Mouse (Mus musculus) limb, embryonic 11.5 days (tissue): Measurements from ENCODE around the gene Zhx3. TPM values are rescaled to one million over a fixed set of nuclear protein-coding genes. Genes with fewer than 3 reads are reported as not detected.

ENCODE experiments used
- ATAC-seq: fragments of 200-750 bp; cut with Nextera tagmentation; 2 replicates; pipeline ENCODE4 v1.8.0; 2017; ENCODE audit warnings: low read depth; ENCODE audit not compliant: insufficient number of reproducible peaks, low FRiP score, low TSS enrichment
- DNase-seq: peaks from one replicate; pipeline ENCODE4 v3.0.0-alpha.2; 2015; ENCODE audit warnings: low spot score
- H3K27ac ChIP-seq: fragments of 300-500 bp; sonication (generic); replicated peaks from 2 replicates; pipeline ENCODE4 v1.5.1; 2014; ENCODE audit warnings: low read depth, mild to moderate bottlenecking, low read length
- H3K27me3 ChIP-seq: fragments of 300-500 bp; sonication (generic); 2 replicates; pipeline ENCODE4 v1.6.1; 2014; ENCODE audit warnings: mild to moderate bottlenecking, low read length, mixed read lengths; ENCODE audit not compliant: control insufficient read depth, insufficient read depth
- H3K36me3 ChIP-seq: fragments of 300-500 bp; sonication (generic); 2 replicates; pipeline ENCODE4 v1.6.1; 2014; ENCODE audit warnings: mild to moderate bottlenecking, low read length, moderate library complexity, mixed read lengths; ENCODE audit not compliant: control insufficient read depth, insufficient read depth
- H3K4me1 ChIP-seq: fragments of 300-500 bp; sonication (generic); 2 replicates; pipeline ENCODE4 v1.6.1; 2014; ENCODE audit warnings: low read length, mixed read lengths; ENCODE audit not compliant: control insufficient read depth, insufficient read depth
- H3K4me2 ChIP-seq: fragments of 300-500 bp; sonication (generic); 2 replicates; pipeline ENCODE4 v1.6.1; 2014; ENCODE audit warnings: low read depth, mild to moderate bottlenecking, moderate library complexity; ENCODE audit not compliant: severe bottlenecking
- H3K4me3 ChIP-seq: fragments of 300-500 bp; sonication (generic); 2 replicates; pipeline ENCODE4 v1.5.1; 2014; ENCODE audit warnings: low read depth, low read length
- H3K9ac ChIP-seq: fragments of 300-500 bp; sonication (generic); 2 replicates; pipeline ENCODE4 v1.6.1; 2014; ENCODE audit warnings: mild to moderate bottlenecking, low read length
- H3K9me3 ChIP-seq: fragments of 300-500 bp; sonication (generic); 2 replicates; pipeline ENCODE4 v1.6.1; 2016; ENCODE audit warnings: low read length; ENCODE audit not compliant: control insufficient read depth
- WGBS: fragments of 180-500 bp; shearing (Covaris S2); extraction: QIAGEN DNeasy Blood & Tissue Kit; methylation state at CpG from one replicate; pipeline ENCODE4 v1.1.7; 2014; 5-methylcytosine and 5-hydroxymethylcytosine counted together
- polyA plus RNA-seq: library from polyadenylated mRNA; unstranded; fragments of >200 nt; fragmentation: Nextera tagmentation; extraction: Ambion mirVana; gene quantifications from 2 replicates; pipeline ENCODE4 v1.2.1, GENCODE M21; 2014

The Zhx3 gene
- polyA plus RNA-seq, 1 experiment from 2014 or later = 8.2 TPM

GRCm38 (mm10) chr2:160770409-160770808 lies 102.4 kb downstream of the Zhx3 start:
- Histone ChIP-seq H3K9me3 (no peaks in the 10 kb centered on the region), H3K4me2 (no peak overlapping the region), H3K9ac (no peak overlapping the region), H3K4me1 (no peaks in the 10 kb centered on the region), H3K4me3 (no peak overlapping the region), H3K36me3 (no peaks in the 10 kb centered on the region), H3K27ac (no peak overlapping the region), H3K27me3 (no peaks in the 10 kb centered on the region)
- ATAC-seq (no peak), DNase-seq (no peak)

DNA sequence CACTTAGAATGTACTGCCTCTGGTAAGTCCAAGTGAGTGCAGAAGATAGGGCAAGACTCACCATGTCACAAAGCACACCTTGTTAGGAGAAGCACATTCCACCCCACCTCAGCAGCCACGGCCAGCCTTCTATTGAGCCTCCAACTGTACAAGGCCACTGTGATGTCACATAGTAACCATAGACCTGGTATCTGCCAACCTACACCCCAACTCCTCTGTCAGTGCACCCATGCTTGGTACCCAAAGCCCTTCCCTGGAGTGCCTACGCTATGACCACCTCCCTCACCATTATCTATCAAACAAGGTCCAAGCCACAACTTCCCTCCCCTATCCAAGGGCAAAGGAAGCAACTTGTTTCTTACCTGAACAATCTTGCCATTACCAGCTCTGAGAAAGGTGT lies 103.8 kb downstream of the Zhx3 start:
- no peak for ATAC-seq
- no peaks in the 10 kb centered on the region for H3K4me1 ChIP-seq
- no peak overlapping the region for H3K9ac ChIP-seq
- no peak for DNase-seq
- H3K9me3 ChIP-seq = no peaks in the 10 kb centered on the region
- no peaks in the 10 kb centered on the region for H3K27me3 ChIP-seq
- H3K27ac ChIP-seq = no peak overlapping the region
- WGBS = 93% methylated on average over 2 of the region's 2 CpGs
- H3K4me2 ChIP-seq = no peak overlapping the region
- no peak overlapping the region for H3K4me3 ChIP-seq
- H3K36me3 ChIP-seq = no peaks in the 10 kb centered on the region

DNA sequence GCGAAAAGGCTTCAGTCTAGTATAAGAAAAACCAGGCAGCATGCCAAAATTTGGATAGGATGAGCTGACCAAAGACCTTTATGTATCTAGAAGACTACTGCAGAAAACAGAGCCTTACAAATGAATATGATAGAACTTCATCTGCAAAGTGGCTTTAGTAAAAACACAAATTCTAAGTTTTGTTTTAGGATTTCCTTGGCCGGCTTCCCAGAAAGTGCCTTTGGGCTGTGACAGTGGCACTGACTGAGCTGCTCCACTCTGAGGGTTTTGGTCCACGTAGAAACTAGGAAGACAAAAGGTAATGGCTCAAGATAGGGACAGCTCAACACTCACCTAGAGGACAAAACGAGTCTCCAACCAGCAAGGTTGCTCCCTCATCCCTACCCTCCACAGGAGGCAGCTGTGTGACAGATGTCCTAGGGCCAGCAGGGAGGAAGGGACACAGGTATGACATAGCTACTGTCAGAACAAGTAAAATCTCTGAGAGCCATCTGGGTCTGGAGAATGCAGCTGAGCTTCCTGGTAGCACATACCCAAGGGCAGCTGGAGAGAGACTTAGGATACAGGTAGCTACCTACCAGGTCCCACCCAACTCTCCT lies 104.6 kb downstream of the Zhx3 start:
- Histone ChIP-seq H3K4me3 (no peak overlapping the region), H3K9ac (no peak overlapping the region), H3K27me3 (no peaks in the 10 kb centered on the region), H3K27ac (no peak overlapping the region), H3K9me3 (no peaks in the 10 kb centered on the region), H3K4me2 (no peak overlapping the region), H3K4me1 (no peaks in the 10 kb centered on the region), H3K36me3 (no peaks in the 10 kb centered on the region)
- 80% methylated on average over 4 of the region's 4 CpGs for WGBS
- DNase-seq (no peak), ATAC-seq (no peak)

GRCm38 (mm10) chr2:160767201-160767600 lies 105.6 kb downstream of the Zhx3 start:
- Histone ChIP-seq H3K27ac (no peak overlapping the region), H3K9ac (no peak overlapping the region), H3K4me3 (no peak overlapping the region), H3K9me3 (no peaks in the 10 kb centered on the region), H3K36me3 (no peaks in the 10 kb centered on the region), H3K4me2 (no peak overlapping the region), H3K4me1 (no peaks in the 10 kb centered on the region), H3K27me3 (no peaks in the 10 kb centered on the region)
- no peak for ATAC-seq
- 91% methylated on average over 2 of the region's 2 CpGs for WGBS
- DNase-seq = no peak

DNA sequence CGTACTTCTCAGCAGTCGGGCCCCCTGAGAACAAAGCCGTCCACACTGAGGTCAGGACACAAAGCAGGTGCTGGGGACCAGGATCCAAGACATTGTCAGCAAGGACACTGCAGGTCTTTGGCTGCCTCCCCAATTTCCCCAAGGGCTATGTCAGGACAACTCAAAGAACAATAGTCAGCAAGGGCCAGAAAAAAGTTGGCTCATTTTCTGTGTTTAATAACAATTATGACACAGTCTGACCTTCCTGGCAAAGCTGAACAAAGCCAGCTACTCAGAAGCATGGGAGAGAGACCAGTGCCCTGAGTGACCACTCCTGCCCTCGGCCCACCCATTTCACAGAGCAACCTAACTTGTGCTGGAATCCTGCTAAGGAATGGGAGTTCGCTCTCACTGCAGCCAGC lies 106.4 kb downstream of the Zhx3 start:
- 87% methylated on average over 5 of the region's 5 CpGs for WGBS

DNA sequence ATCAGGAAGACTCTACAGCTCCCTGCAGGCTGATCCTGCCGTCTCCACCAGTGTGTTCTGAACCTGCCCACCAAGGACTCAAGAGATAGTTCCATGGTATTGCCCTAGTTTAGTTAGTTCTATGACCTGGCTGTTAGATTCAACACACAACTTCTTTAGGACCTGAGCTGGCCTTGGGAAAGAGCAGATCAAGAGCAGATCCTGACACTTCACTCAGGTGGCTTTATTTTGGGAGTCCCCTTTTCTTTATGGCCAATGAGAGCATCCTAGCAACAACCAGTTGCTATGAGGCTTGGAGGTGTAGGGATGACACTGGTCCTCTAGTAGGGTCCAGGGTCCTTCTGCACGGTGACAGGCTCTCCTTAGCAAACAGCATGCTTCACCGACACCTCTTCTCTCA lies 107.7 kb downstream of the Zhx3 start:
- Histone ChIP-seq H3K4me1 (no peaks in the 10 kb centered on the region), H3K9ac (no peak overlapping the region), H3K4me2 (no peak overlapping the region), H3K27ac (no peak overlapping the region), H3K36me3 (peaks cover 8% of the 10 kb centered on the region; the same call in 1 of the 2 replicates), H3K9me3 (no peaks in the 10 kb centered on the region), H3K4me3 (no peak overlapping the region), H3K27me3 (no peaks in the 10 kb centered on the region)
- DNase-seq (no peak), ATAC-seq (no peak)
- 86% methylated on average over 3 of the region's 3 CpGs for WGBS

More for the DNA sequence above, 106.4 kb downstream of the Zhx3 start:
- no peaks in the 10 kb centered on the region for H3K4me1 ChIP-seq
- H3K27ac ChIP-seq = no peak overlapping the region
- no peak overlapping the region for H3K4me3 ChIP-seq
- no peaks in the 10 kb centered on the region for H3K36me3 ChIP-seq
- H3K9ac ChIP-seq = no peak overlapping the region
- DNase-seq (no peak), ATAC-seq (no peak)
- no peaks in the 10 kb centered on the region for H3K27me3 ChIP-seq
- H3K9me3 ChIP-seq = no peaks in the 10 kb centered on the region
- no peak overlapping the region for H3K4me2 ChIP-seq

GRCm38 (mm10) chr2:160764386-160764785 lies 108.4 kb downstream of the Zhx3 start:
- Histone ChIP-seq H3K9me3 (no peaks in the 10 kb centered on the region), H3K9ac (no peak overlapping the region), H3K27me3 (no peaks in the 10 kb centered on the region), H3K4me3 (no peak overlapping the region), H3K36me3 (peaks cover 14% of the 10 kb centered on the region), H3K27ac (no peak overlapping the region), H3K4me2 (no peak overlapping the region), H3K4me1 (no peaks in the 10 kb centered on the region)
- 97% methylated on average over 2 of the region's 2 CpGs for WGBS
- no peak for DNase-seq
- ATAC-seq = no peak

GRCm38 (mm10) chr2:160763816-160764215 lies 109.0 kb downstream of the Zhx3 start:
- Histone ChIP-seq H3K27me3 (no peaks in the 10 kb centered on the region), H3K27ac (no peak overlapping the region), H3K9ac (no peak overlapping the region), H3K4me2 (no peak overlapping the region), H3K4me3 (no peak overlapping the region), H3K9me3 (no peaks in the 10 kb centered on the region), H3K36me3 (peaks cover 17% of the 10 kb centered on the region), H3K4me1 (no peaks in the 10 kb centered on the region)
- no peak for DNase-seq
- no peak for ATAC-seq
- WGBS = 91% methylated on average over 3 of the region's 3 CpGs
